Mouse (Mus musculus) neural tube, embryonic 10.5 days (tissue): Measurements from ENCODE around the gene Grik5.

Experiments used
- DNase-seq: peaks from one replicate; pipeline ENCODE4 v3.0.0-alpha.2; 2017; ENCODE audit warnings: low spot score; ENCODE audit errors: extremely low spot score

The Grik5 gene

DNA sequence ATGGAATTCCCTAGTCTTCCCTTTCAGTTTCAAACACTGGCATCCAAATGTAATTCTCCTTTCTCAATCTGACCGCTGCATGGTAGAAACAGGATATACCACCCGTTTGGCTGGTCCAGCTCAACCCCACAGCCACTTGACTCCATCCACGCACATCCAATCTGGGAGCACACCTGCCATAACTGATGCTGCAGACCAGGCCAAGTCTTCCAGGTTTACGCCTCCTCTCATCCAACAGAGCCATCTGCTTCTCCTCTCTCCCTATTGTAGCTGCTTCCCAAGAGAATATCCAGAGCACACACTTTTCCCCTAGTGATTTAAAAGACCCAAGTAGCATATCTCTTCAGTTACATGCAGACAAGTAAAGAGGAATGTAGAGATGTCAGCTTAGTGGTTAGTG is 37.4 kb downstream of the Grik5 start:
- DNase-seq, result no peak

DNA sequence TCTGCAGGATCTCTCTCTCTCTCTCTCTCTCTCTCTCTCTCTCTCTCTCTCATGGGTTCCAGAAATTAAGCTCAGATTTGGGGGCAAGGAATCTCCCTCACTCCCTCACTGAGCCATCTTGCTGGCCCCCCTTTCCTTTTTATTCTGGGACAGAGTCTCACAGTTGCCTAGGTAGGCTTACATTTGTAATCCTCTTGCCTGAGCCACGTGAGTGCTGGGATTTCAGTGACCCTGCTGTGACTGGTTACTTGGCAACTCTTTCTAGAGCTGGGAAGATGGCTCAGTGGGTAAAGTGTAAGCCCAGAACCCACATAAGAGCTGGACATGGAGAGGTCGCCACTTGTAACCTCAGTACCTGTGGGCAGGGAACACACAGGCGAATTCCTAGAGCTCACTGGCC is 40.6 kb downstream of the Grik5 start:
- no peak for DNase-seq

DNA sequence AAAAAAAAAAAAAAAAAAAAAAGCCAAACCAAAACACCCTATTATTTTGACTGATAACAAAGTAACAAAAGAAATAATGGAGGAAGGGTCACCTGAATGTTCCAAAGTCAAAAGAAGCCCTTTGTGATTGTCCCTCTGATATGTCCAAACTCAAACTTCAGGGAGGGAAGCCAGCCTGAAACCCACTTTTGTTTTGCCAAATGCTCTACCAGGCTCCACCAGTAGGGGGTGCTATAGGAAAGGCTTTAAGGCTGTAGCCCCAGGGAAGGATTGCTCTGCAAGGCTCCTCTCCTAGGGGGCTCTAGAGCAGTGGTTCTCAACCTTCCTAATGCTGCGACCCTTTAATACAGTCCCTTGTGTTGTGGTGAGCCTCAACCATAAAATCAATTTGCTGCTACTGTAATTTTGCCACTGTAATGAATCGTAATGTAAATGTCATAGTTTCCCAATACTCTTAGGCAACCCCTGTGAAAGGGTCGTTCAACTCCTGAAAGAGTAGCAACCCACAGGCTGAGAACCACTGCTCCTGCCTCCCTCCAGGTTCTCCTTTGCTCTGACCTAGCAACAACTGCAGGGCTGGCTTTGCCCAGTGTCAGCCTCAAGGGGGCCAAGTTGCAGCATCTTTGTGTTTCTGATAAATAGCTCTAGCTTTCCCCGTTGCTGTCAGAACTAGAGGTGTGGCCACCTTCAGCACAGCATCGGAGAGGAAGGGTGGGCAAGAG is 42.0 kb downstream of the Grik5 start:
- DNase-seq, result peak; percentile 89

DNA sequence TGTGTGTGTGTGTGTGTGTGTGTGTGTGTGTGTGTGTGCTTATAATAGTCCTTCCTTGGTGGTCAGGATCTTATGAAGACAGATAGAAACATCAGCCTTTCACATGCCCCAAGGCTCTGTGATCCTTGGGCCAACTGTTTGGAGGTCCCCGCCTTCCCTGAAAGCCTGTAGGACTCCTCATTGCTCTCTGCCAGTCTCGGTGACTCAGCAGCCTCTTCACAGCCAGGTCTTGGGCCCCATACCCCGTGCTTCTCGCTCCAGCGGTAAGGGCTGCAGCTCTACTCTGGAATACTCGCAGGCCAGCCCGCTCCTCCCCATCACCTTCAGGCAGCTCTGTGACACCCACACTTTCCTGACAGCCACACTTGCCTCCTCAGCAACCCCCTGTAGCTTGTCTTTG is 45.7 kb downstream of the Grik5 start:
- no peak for DNase-seq

DNA sequence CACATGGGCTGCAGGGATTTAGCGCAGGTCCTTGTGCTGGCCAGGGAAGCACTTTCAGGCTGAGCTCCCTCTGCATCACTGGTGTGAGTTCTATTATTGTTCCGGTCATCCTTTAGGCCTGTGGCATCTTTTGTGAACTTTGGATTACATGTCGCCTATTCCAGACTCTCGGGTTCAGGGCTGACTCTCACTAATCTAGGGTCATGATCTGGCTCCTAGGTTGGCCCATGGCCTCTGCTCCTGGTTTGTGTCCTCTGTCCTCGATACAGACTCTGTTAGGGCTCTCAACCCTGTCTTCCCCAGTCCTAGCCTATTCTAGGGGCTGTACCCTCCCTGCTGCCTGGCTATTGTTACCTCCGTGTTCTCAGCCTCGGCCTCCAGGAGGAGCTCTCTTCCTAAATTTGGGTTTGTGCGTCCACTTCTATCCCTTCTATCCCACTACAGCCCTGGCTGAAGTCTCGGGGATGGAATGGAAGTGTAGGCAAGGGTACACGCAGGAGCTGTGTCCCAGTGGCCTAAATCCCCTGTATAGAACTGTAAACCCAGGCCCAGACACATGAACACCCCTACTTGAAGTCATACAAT is 46.2 kb downstream of the Grik5 start:
- no peak for DNase-seq

DNA sequence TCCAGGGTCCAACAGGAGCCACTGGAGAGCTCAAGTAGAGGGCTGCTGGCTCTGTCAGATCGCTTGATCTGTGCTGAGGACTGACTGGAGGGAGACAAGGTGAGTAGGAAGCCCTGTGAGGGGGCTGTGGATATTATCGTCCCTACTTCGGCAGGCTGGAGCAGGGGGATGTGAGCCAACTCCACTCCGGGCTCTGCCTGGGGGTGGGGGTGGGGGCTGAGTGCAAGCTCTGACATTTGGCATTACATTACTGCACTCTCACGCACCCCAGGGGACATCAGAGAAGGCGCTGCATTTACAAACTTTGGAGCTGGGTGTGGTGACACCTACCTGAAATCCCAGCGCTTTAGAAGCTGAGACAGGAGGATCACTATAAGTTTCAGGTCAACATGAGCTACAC is 60.6 kb downstream of the Grik5 start:
- no peak for DNase-seq

DNA sequence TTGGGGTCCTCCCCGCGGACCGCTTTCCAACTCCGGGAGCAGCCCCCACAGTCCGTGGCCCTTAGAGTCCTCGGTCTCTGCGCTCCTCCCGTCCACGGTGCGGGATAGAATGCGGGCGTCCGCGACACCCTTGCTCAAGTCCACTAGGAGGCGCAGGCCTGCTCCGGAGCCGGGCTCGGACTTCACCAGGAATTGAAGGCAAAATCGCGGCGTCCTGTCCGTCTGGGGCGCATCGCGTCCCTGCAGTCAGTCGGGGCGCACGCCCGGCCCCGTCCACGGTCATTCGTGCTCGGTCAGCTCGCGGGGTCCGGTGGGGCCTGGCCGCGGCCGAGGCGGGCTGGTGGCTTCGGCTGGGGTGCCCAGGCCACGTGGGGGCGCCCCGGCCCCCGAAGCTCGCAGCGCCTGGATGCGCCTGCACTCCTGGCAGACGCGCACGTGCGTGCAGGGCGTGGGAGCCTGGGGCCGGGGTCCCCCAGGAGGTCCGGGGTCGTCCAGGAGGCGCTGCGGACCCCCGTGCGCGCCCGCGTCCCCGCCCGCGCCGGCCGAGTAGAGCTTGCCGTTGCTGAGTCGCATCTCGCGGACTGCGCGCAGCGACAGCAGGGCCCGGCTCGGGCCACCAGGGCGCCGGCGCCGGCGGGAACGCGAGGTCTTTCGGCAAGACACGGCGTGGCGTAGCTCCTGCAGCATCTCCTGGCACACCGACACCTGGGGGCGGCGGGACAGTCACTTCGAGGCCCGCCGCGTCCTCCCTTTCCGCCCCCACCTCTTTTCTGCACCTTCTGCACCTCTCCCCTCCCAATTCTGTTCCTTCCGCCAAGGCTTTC is 61.8 kb downstream of the Grik5 start:
- DNase-seq, result peak; percentile 74

DNA sequence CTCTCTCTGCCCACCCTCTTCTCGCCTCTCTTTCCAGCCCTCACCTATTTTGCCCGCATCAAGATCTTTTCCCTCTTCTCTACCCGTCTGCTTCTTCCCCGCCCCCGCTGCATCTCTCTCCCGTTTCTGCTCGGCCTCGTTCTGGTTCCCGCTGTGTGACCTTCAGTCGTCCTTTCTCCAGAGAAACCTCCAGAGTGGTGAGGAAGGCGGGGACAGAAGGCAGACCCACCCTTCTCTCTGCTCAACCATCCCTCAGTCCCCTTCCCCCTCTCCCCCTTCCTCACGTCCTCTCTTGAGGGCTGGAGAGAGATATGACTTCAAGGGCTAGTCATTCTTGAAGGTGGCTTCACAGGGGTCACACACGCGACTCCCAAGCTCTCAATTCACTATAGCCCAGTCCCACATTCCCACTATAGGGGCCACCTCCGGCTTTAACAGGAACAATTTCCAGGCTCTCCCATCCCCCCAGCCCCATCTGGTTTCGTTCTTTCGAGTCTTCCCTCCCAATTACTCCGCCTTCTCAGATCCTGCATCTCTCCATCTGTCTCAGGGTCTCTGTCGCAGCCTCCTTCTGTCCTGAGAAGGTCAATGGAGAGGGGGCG is 62.9 kb downstream of the Grik5 start:
- peak; percentile 25 for DNase-seq

DNA sequence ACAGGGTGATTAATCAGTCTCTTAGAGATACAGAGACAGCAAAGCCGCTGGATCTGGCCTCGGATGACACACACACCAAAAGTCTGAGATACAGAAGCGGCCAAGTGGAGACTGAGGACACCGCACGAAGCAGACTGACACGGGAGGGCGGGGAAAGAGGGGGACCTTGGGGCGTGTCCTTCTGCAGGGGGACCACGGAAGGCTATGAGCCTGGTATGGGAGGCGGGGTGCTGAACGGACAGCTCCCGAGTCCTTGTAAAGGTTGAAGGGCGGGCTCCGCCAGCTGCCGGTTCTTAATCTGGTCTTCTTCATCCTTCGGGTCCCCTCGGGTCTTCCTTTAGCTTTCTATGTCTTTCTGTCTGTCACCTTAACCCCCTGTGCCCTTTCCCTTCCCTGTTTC is 63.5 kb downstream of the Grik5 start:
- DNase-seq, result peak; percentile 74

DNA sequence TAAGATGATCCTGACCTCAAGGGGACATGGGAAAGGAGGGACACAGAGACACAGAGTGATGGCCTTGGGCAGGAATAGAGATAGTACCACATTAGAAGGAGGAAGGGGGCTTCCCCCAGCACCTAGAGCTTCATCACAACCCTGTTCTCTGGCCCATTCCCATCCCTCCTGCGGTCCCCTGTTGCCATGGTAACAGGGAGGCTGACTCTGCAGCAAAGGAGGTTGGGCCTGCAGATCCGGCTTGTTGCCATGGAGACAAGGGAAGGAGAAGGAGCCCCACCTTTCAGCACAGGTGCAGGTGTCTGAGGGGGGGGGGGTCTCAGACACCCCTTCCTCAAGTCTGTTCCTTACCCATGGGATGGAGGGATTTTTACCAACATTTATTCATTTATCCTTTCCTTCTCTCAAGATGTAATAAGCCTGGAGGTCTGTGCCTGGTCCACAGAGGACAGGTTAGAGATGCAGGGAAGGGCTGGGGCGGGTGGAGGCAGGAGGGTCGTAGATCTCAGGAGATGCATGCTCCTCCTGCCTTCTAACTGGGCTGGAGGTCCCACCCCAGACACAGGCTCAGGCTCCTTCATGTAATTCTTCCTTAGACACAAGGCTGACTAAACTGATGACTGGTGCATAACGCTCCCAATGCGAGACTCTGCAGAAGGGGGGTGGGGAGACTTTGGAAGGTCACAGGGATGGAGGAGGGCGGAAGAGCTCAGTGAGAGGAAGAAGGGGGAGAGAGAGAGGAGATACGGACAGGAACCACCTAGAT is 64.4 kb downstream of the Grik5 start:
- DNase-seq, result peak; percentile 40

DNA sequence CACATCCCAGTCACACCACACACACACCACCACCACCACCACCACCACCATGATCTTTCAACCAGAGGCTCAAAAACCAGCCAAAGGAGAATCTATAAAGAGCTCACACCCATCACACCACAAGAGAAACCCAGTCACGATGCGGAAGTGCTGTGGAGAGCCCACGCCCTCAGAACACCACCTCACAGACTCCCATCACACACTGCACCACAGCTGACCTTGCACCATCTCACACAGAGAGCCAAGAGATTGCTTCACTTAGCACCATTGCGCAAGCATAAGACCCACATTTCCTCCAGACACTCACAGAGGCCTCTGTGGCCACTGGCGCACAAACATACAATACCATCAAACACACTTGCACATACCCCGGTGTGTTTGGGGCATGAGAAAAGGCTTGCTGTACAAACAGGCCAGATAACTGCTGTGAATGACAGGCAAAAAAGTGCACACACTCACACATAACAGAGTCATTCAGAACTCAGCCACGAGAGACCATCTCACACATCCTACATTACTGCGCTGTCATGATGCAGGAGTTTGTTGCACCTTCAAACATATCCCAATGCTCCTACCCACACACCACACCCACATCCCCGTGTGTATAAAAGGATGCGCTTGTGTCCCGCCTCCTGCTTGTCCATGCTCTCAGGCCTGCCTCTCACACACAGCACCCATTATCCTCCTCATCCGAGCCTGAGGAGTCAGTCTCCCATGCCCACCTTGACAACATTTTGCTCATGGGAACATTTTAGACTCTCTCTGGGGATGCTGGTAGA is 65.4 kb downstream of the Grik5 start:
- no peak for DNase-seq

DNA sequence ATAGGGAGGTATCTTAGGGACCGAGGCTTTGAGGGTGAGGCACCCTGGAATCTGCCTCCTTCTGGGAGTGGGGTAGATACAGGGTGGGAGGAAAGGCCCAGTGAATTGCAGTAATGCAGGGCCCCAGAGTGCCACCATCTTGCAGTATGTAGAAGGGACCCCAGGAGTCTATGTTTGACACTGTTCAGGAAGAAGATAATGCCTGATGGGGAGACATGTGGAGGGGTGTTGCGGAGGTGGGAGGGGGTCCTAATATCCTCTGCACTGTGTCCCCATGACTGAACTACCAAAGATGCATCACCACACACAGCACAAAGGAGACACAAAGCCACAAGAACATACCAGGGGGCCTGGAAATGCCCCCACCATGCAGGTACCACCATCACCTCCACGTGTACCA is 66.0 kb downstream of the Grik5 start:
- DNase-seq, result no peak

DNA sequence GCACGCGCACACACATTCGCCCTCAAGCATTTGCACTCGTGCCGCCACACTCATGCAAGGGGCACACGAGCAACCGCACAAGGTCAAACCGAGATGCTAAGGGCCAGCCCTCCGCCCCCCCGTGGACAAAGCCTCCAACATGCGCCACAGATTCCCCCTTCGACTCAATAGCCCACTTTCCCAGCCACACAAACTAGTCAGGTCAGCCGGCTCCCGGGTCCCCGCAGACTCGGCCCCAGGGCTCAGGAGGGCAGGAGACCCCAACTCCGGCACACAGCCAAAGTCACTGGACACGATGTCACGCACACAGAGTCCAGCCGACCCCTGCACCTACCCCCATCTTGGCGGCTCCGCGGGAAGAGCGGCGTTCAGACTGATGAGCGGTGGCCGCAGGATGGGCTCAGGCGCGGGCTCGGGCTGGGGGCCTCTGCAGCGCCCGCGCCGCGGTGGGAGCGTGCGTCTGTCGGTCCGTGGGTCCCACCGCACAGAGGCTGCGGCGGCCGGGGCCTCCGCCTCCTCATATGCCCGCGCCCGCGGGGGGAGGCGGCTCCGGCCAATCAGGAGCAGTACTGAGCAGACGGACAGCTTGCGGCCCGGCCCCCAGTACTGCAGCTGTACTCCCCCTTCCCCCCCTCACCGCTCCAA is 66.6 kb downstream of the Grik5 start, which contains the start of gene Atp1a3:
Gene Atp1a3 (minus strand): TSS at position 538 of the 645 bp plus-strand sequence.
- peak; percentile 42 for DNase-seq

DNA sequence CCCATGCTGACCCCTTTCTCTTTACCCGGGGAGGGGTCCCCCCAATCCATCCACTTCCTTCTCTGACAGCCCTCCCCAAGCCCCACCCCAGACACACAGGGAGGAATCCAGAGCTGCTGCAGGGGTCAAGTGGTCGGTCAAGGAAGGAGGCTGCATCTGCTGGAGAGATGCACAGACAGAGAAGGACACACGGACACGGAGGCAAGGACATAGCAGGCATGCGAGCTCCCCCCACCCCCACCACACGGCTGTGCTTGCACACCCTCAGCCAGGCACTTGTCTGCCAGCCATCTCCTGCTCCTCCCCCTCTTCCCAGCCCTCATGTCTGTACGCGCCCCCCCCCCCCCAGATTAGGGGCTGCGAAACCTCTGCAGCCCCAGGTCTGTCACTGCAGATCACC is 67.3 kb downstream of the Grik5 start:
- no peak for DNase-seq

DNA sequence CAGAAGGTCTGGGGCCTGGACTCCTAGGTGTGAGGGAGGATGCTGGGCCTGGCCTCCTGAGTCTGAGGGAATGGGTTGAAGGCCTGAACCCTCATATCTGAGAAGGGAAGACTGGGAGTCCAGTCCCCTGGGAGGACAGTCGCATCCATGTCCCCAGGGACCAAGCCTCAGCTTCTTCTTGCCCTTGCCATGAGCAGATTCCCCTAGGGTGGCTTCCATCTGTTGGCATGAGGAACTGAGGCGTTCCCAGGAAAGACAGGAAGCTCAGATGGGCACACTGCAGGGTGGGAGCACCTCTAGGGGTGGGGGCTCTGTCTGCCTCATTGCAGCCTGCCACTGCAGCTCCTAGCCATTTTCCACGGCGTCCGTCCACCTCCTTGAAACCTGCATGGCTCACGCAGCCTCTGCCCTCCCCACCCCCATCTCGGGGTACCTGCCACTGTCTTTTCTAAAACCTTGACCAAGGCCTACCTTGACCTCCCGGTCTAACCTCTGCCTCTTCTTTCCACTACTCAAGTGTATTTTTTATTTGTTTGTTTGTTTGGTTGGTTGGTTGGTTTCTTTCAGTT is 68.2 kb downstream of the Grik5 start:
- DNase-seq, result no peak

DNA sequence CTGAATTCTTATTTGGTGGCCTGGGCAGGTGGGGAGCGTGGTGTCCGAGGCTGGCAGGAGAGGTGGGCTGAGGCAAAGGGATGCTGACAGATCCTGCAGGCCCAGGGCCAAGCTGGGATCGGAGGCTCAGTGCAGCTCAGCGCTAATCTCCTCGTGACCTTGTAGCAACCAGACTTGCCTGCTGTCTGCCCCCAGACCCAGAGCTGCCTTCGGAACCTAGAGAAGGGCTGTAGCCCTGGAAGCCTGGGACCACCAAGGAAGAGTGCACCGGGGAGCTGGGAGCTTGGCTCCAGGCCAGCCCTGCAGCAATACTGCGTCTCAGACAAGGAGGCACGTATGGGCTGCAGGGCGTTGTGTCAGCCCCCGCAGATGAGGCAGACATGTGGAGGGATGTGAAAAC is 68.9 kb downstream of the Grik5 start:
- no peak for DNase-seq

DNA sequence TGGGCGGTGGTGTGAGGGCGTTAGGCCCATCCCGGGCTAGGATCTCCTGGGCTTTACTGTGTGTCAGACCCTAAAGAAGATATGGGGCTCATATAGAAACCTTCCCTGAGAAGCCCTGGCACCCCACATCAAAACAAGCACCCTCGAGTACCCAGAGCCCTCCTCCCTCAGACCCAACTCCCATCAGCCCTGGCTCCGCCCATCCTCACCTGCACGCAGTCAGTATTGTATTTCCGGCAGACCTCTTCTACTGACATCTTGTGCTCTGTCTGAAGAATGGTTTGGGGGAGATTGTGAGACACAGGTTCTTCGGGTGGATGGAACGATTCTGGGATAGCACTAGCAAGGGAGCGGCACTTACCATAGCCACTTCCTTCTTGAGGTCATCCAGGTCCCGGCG is 71.4 kb downstream of the Grik5 start:
- DNase-seq, result no peak

DNA sequence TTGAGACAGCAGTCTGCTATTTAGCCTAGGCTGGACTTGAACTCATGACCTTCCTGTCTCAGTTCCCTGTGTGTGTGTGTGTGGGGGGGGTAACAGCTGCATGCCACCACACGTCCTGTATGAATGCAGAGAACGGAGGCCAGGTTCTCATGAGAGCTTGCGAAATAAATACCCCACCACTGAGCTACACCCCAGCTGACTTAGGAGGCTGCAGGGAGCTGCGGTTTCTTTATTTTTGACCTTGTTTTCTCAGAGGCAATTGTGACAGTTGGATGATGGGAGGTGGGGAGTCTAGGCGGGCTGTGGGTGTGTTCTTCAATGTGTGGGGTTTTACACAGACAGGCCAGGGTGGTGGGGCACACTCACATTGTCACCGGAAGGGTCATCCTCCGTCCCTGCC is 71.9 kb downstream of the Grik5 start:
- DNase-seq, result no peak

DNA sequence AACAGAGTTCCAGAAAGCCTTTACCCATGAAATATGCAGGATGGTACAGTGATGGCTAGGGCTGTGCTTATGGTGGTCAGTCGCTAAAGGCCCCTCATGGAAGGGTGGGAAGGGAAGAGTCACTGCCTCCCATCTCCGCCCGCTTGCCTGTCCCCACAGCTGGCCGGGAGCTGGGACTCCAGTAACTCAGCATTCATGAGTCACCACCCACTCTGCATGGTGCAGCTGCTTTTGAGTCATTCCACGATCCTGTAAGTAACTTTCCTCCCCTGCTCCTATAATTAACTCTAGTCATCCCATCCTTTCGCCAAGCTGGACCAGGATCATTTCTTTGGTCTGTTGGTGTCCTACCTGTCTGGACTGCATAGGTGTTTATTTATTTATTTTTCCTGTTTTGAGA is 79.1 kb downstream of the Grik5 start:
- DNase-seq, result no peak

DNA sequence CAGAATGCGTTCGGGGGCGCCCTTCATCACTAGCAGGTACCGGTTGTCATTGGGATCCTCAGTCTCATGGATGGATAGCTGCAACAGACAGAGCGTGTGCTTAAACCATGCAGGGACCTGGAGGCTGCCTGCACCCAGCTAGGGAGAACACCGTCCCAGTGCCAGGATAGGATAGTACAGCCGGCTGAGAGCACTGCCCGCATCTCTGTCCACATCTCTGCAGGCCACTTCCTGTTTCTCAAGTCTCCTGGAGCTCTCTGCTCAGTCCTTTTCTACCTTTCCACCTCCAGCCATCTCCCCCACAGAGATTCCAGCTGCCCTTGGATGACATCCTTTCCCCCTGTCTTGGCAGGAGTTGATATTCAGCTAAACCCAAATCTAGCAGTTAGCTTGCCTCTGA is 81.7 kb downstream of the Grik5 start:
- DNase-seq, result no peak
